24 mouse cellular contexts compared by ENCODE assay signal in the genomic region with DNA sequence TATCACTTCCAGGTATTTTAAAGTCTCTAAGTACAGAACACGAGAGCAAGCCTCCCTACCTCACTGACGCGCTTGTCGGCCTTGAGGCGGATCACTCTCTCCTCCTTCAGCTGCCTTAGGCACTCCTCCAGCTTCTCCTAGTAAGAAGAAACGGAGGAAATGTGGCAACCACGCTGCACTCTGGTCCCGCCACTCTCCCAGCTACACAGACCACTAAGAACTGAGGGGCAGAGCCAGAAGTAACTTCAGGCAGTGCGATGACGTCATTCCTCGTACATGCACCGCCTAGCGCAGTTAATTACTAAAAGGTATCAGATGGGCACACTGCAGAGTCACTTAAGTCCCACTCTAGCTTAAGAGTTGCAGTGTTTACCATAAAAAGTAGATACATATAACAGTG. TPM values are rescaled to one million over a fixed set of nuclear protein-coding genes. Genes with fewer than 3 reads are reported as not detected.
DNase-seq lines count a peak whose midpoint lies in the region; ATAC-seq lines count a peak whose summit lies in the region.
"Had no signal": no experiment of that assay in that cellular context is flagged by ENCODE, and none has a peak within 500 bp of the region (broad histone marks: within the 10 kb centered on the region; RNA-seq: fewer than 3 reads in every experiment).

No protein-coding gene starts in this region.

- no peaks in the 10 kb centered on the region for H3K9me3 ChIP-seq in embryonic facial prominence, embryonic 11.5 days (replicated peaks; ENCODE audit: control insufficient read depth, low read length)
- H3K9me3 ChIP-seq in embryonic facial prominence, embryonic 10.5 days, result no peaks in the 10 kb centered on the region
- no peaks in the 10 kb centered on the region for H3K9me3 ChIP-seq in kidney, embryonic 16.5 days (ENCODE audit: low read length)
- no peaks in the 10 kb centered on the region for H3K9me3 ChIP-seq in ES-E14 (ENCODE audit: control insufficient read depth, insufficient read depth, low read depth, low read length)
- no peaks in the 10 kb centered on the region for H3K9me3 ChIP-seq in embryonic facial prominence, embryonic 14.5 days (ENCODE audit: control insufficient read depth, low read length)
- no peaks in the 10 kb centered on the region for H3K9me3 ChIP-seq in hindbrain, embryonic 13.5 days
- H3K9me3 ChIP-seq: G1E; intestine, embryonic 15.5 days; liver, embryonic 12.5 days had no signal

- no peak overlapping the region for H3K4me3 ChIP-seq in embryonic facial prominence, embryonic 11.5 days (ENCODE audit: low read depth, low read length)
- no peak overlapping the region for H3K4me3 ChIP-seq in embryonic facial prominence, embryonic 10.5 days
- H3K4me3 ChIP-seq in kidney, embryonic 16.5 days (ENCODE audit: low read length), result no peak overlapping the region
- no peak overlapping the region for H3K4me3 ChIP-seq in ES-E14 (ENCODE audit: insufficient read depth in 1 of 2, low read depth in 1 of 2, low read length in 2 of 2, poor library complexity in 1 of 2, severe bottlenecking in 1 of 2)
- no peak overlapping the region for H3K4me3 ChIP-seq in embryonic facial prominence, embryonic 14.5 days (ENCODE audit: low read depth, low read length)
- no peak overlapping the region for H3K4me3 ChIP-seq in hindbrain, embryonic 13.5 days
- H3K4me3 ChIP-seq: heart, adult 2 months; intestine, embryonic 15.5 days; liver, embryonic 12.5 days had no signal

- in situ Hi-C loops in ES-E14 (cut with MboI; ENCODE audit: low sequenced_read_pairs in 2 of 2, unreplicated experiment in 2 of 2), result no loop called here

- no peak overlapping the region for H3K9ac ChIP-seq in embryonic facial prominence, embryonic 11.5 days (replicated peaks; ENCODE audit: low read length)
- H3K9ac ChIP-seq in kidney, embryonic 16.5 days (replicated peaks; ENCODE audit: low read length), result no peak overlapping the region
- H3K9ac ChIP-seq in ES-E14 (ENCODE audit: insufficient read depth, low read depth, low read length, poor library complexity, severe bottlenecking), result 0 out of 2 replicates have a peak overlapping the region, but pooled peaks have one; percentile 35
- H3K9ac ChIP-seq in embryonic facial prominence, embryonic 14.5 days (ENCODE audit: low read depth, low read length), result no peak overlapping the region
- H3K9ac ChIP-seq in hindbrain, embryonic 13.5 days, result no peak overlapping the region
- H3K9ac ChIP-seq: intestine, embryonic 15.5 days; liver, embryonic 12.5 days; liver, postnatal 0 days had no signal

- ATAC-seq in embryonic facial prominence, embryonic 11.5 days (replicated peaks; ENCODE audit: insufficient number of reproducible peaks, low FRiP score, low TSS enrichment, low read depth), result no peak
- 0 out of 2 replicates have a peak, but pooled peaks have one; percentile 57 for ATAC-seq in kidney, embryonic 16.5 days (ENCODE audit: low FRiP score, low TSS enrichment)
- peak; percentile 62 for ATAC-seq in embryonic facial prominence, embryonic 14.5 days (ENCODE audit: low read depth)
- no peak for ATAC-seq in hindbrain, embryonic 13.5 days (ENCODE audit: low FRiP score)
- ATAC-seq: hindbrain, postnatal 0 days; intestine, embryonic 15.5 days; liver, embryonic 12.5 days; liver, postnatal 0 days had no signal

- H3K4me2 ChIP-seq in embryonic facial prominence, embryonic 11.5 days (ENCODE audit: low read depth, low read length), result no peak overlapping the region
- no peak overlapping the region for H3K4me2 ChIP-seq in kidney, embryonic 16.5 days (replicated peaks; ENCODE audit: low read depth, low read length)
- no peak overlapping the region for H3K4me2 ChIP-seq in embryonic facial prominence, embryonic 14.5 days (ENCODE audit: low read depth, low read length)
- H3K4me2 ChIP-seq in hindbrain, embryonic 13.5 days, result no peak overlapping the region
- H3K4me2 ChIP-seq: intestine, embryonic 15.5 days; liver, embryonic 12.5 days had no signal

- WGBS in embryonic facial prominence, embryonic 11.5 days, result 82% methylated on average over 13 of the region's 13 CpGs
- WGBS in embryonic facial prominence, embryonic 10.5 days, result 86% methylated on average over 13 of the region's 13 CpGs
- WGBS in kidney, embryonic 16.5 days, result 75% methylated on average over 13 of the region's 13 CpGs
- 72% methylated on average over 13 of the region's 13 CpGs for WGBS in embryonic facial prominence, embryonic 14.5 days
- WGBS in hindbrain, embryonic 13.5 days, result 91% methylated on average over 13 of the region's 13 CpGs

- no peaks in the 10 kb centered on the region; the same call in 1 of the 2 replicates for H3K36me3 ChIP-seq in embryonic facial prominence, embryonic 11.5 days (replicated peaks; ENCODE audit: control insufficient read depth, insufficient read depth, low read depth, low read length)
- peaks cover 88% of the 10 kb centered on the region for H3K36me3 ChIP-seq in embryonic facial prominence, embryonic 10.5 days (replicated peaks)
- peaks cover 28% of the 10 kb centered on the region; the same call in 1 of the 2 replicates for H3K36me3 ChIP-seq in kidney, embryonic 16.5 days (ENCODE audit: insufficient read depth, low read length)
- H3K36me3 ChIP-seq in ES-E14 (ENCODE audit: control insufficient read depth, insufficient read depth, low read length, poor library complexity, severe bottlenecking), result peaks cover 17% of the 10 kb centered on the region
- peaks cover 48% of the 10 kb centered on the region for H3K36me3 ChIP-seq in embryonic facial prominence, embryonic 14.5 days (ENCODE audit: control insufficient read depth, insufficient read depth, low read length)
- peaks cover 71% of the 10 kb centered on the region for H3K36me3 ChIP-seq in hindbrain, embryonic 13.5 days
- H3K36me3 ChIP-seq: intestine, embryonic 15.5 days had no signal

- no peaks in the 10 kb centered on the region for H3K27me3 ChIP-seq in embryonic facial prominence, embryonic 11.5 days (ENCODE audit: control insufficient read depth, insufficient read depth, low read length)
- no peaks in the 10 kb centered on the region for H3K27me3 ChIP-seq in embryonic facial prominence, embryonic 10.5 days (replicated peaks; ENCODE audit: low read depth, poor library complexity, severe bottlenecking)
- H3K27me3 ChIP-seq in kidney, embryonic 16.5 days (ENCODE audit: insufficient read depth, low read length), result no peaks in the 10 kb centered on the region
- H3K27me3 ChIP-seq in embryonic facial prominence, embryonic 14.5 days (replicated peaks; ENCODE audit: control insufficient read depth, insufficient read depth, low read length), result no peaks in the 10 kb centered on the region
- no peaks in the 10 kb centered on the region for H3K27me3 ChIP-seq in hindbrain, embryonic 13.5 days
- H3K27me3 ChIP-seq: CH12.LX; intestine, embryonic 15.5 days; liver, embryonic 12.5 days had no signal

- DNase-seq in embryonic facial prominence, embryonic 11.5 days (ENCODE audit: low spot score), result peak; percentile 13
- DNase-seq in embryonic facial prominence, embryonic 10.5 days (ENCODE audit: low spot score), result no peak
- no peak for DNase-seq in kidney, postnatal 4 days
- no peak for DNase-seq in ES-E14 (ENCODE audit: low read depth, low spot score)
- peak; percentile 30 for DNase-seq in embryonic facial prominence, embryonic 14.5 days (ENCODE audit: low spot score)
- DNase-seq in frontal cortex, adult 2 months (ENCODE audit: extremely low spot score in 1 of 2, low spot score in 1 of 2), result no peak
- DNase-seq: B cell, adult 2 months; cerebellum, adult 11-12 months; cerebellum, adult 9-11 months; gastrocnemius, postnatal 25 days; heart, adult 2 months; kidney, adult 2 months; layer of hippocampus, postnatal 36 days; left cerebral cortex, postnatal 4 days; liver, postnatal 0 days; midbrain, embryonic 14.5 days had no signal

- no peaks in the 10 kb centered on the region for H3K4me1 ChIP-seq in embryonic facial prominence, embryonic 11.5 days (ENCODE audit: control insufficient read depth, insufficient read depth, low read length)
- no peaks in the 10 kb centered on the region for H3K4me1 ChIP-seq in embryonic facial prominence, embryonic 10.5 days
- no peaks in the 10 kb centered on the region for H3K4me1 ChIP-seq in kidney, embryonic 16.5 days (ENCODE audit: insufficient read depth, low read length)
- no peaks in the 10 kb centered on the region for H3K4me1 ChIP-seq in ES-E14 (ENCODE audit: control insufficient read depth in 2 of 2, insufficient read depth in 2 of 2, low read length in 2 of 2, poor library complexity in 1 of 2)
- no peaks in the 10 kb centered on the region for H3K4me1 ChIP-seq in embryonic facial prominence, embryonic 14.5 days (ENCODE audit: control insufficient read depth, insufficient read depth, low read length)
- no peaks in the 10 kb centered on the region for H3K4me1 ChIP-seq in hindbrain, embryonic 13.5 days (replicated peaks)
- H3K4me1 ChIP-seq: intestine, embryonic 15.5 days; liver, embryonic 12.5 days had no signal

- H3K27ac ChIP-seq in embryonic facial prominence, embryonic 11.5 days (replicated peaks; ENCODE audit: low read depth, low read length), result no peak overlapping the region
- no peak overlapping the region for H3K27ac ChIP-seq in embryonic facial prominence, embryonic 10.5 days (replicated peaks)
- H3K27ac ChIP-seq in kidney, embryonic 16.5 days (ENCODE audit: low read length), result no peak overlapping the region
- H3K27ac ChIP-seq in ES-E14 (ENCODE audit: insufficient read depth, low read depth, low read length, poor library complexity, severe bottlenecking), result no peak overlapping the region
- no peak overlapping the region for H3K27ac ChIP-seq in embryonic facial prominence, embryonic 14.5 days (replicated peaks; ENCODE audit: low read depth, low read length)
- H3K27ac ChIP-seq in hindbrain, embryonic 13.5 days, result no peak overlapping the region
- H3K27ac ChIP-seq: heart, adult 2 months; hindbrain, postnatal 0 days; intestine, embryonic 15.5 days; kidney, postnatal 0 days; liver, embryonic 12.5 days had no signal

RNA-seq across cellular contexts. Expression of gene Psat1, which starts 15.2 kb away (rescaled TPM):
- polyA plus RNA-seq in embryonic facial prominence, embryonic 11.5 days (2014; fragmentation: Nextera tagmentation; extraction: Ambion mirVana), result 96.1 and 106 TPM in 2 replicates
- polyA plus RNA-seq in embryonic facial prominence, embryonic 10.5 days (2016; fragmentation: Nextera tagmentation; extraction: Ambion mirVana), result 116 and 135 TPM in 2 replicates
- polyA plus RNA-seq in kidney, embryonic 16.5 days (2015; fragmentation: Nextera tagmentation; extraction: Ambion mirVana), result 86.9 and 88.6 TPM in 2 replicates
- total RNA-seq in ES-E14 (2012; rRNA removed), result 183 and 203 TPM in 2 replicates
- polyA plus RNA-seq in embryonic facial prominence, embryonic 14.5 days (2014; fragmentation: Nextera tagmentation; extraction: Ambion mirVana), result 121 and 126 TPM in 2 replicates
- polyA plus RNA-seq in frontal cortex, adult 2 months (2012; rRNA removed), result 112 and 121 TPM in 2 replicates
- 87.6 and 116 TPM in 2 replicates for polyA plus RNA-seq in hindbrain, embryonic 13.5 days (2015; fragmentation: Nextera tagmentation; extraction: Ambion mirVana)

RNA-seq across cellular contexts. Expression of gene Cep78, which starts 22.5 kb away (rescaled TPM):
- polyA plus RNA-seq in embryonic facial prominence, embryonic 11.5 days (2014; fragmentation: Nextera tagmentation; extraction: Ambion mirVana), result 48.9 and 49.4 TPM in 2 replicates
- polyA plus RNA-seq in embryonic facial prominence, embryonic 10.5 days (2016; fragmentation: Nextera tagmentation; extraction: Ambion mirVana), result 61.6 and 61.8 TPM in 2 replicates
- 25.4 and 27.4 TPM in 2 replicates for polyA plus RNA-seq in kidney, embryonic 16.5 days (2015; fragmentation: Nextera tagmentation; extraction: Ambion mirVana)
- 19.5 and 20.5 TPM in 2 replicates for total RNA-seq in ES-E14 (2012; rRNA removed)
- polyA plus RNA-seq in embryonic facial prominence, embryonic 14.5 days (2014; fragmentation: Nextera tagmentation; extraction: Ambion mirVana), result 19.1 and 21.6 TPM in 2 replicates
- polyA plus RNA-seq in frontal cortex, adult 2 months (2012; rRNA removed), result 8.5 and 10.1 TPM in 2 replicates
- 38.7 and 41.4 TPM in 2 replicates for polyA plus RNA-seq in hindbrain, embryonic 13.5 days (2015; fragmentation: Nextera tagmentation; extraction: Ambion mirVana)

Comparison
In these comparisons a context has a peak if more than half of its experiments do, and no peak if none do; other contexts are left out.
1. ATAC-seq: peak in kidney, embryonic 16.5 days (single experiment) and embryonic facial prominence, embryonic 14.5 days (single experiment); none in embryonic facial prominence, embryonic 11.5 days (single experiment) and hindbrain, embryonic 13.5 days (single experiment).
2. DNase-seq: peak in embryonic facial prominence, embryonic 11.5 days (single experiment) and embryonic facial prominence, embryonic 14.5 days (single experiment); none in embryonic facial prominence, embryonic 10.5 days (single experiment), kidney, postnatal 4 days (0 of 2), ES-E14 (single experiment) and frontal cortex, adult 2 months (0 of 2).